Mouse (Mus musculus) liver, adult 2 months (tissue): ENCODE data around the gene Add3. TPM values are rescaled to one million over a fixed set of nuclear protein-coding genes. Genes with fewer than 3 reads are reported as not detected.

Experiments
- DNase-seq: peaks from one replicate; pipeline ENCODE4 v3.0.0-alpha.2; 2011; ENCODE audit warnings: low read depth, low spot score; ENCODE audit errors: extremely low read depth
- H3K27ac ChIP-seq: fragments of 200-500 bp; replicated peaks from 2 replicates; pipeline ENCODE4 v1.5.1; 2012; ENCODE audit warnings: low read depth, mild to moderate bottlenecking, control low read depth, inconsistent platforms, low read length; ENCODE audit not compliant: insufficient read depth
- H3K27me3 ChIP-seq: fragments of 200-500 bp; 2 replicates; pipeline ENCODE4 v1.6.1; 2012; ENCODE audit warnings: mild to moderate bottlenecking, moderate library complexity, low read length, inconsistent platforms; ENCODE audit not compliant: control insufficient read depth, insufficient read depth
- H3K36me3 ChIP-seq: fragments of 200-500 bp; 2 replicates; pipeline ENCODE4 v1.6.1; 2012; ENCODE audit warnings: low read length, inconsistent platforms; ENCODE audit not compliant: control insufficient read depth, insufficient read depth
- H3K4me1 ChIP-seq: fragments of 200-500 bp; 2 replicates; pipeline ENCODE4 v1.6.1; 2011; ENCODE audit warnings: low read length; ENCODE audit not compliant: control insufficient read depth, insufficient read depth
- H3K4me3 ChIP-seq: fragments of 200-500 bp; 2 replicates; pipeline ENCODE4 v1.5.1; 2011; ENCODE audit warnings: low read depth, mild to moderate bottlenecking, control low read depth, low read length, moderate library complexity; ENCODE audit not compliant: insufficient read depth
- H3K79me2 ChIP-seq: fragments of 200-500 bp; 2 replicates; pipeline ENCODE4 v1.6.1; 2012; ENCODE audit warnings: inconsistent platforms, mild to moderate bottlenecking, low read length, moderate library complexity; ENCODE audit not compliant: control insufficient read depth, insufficient read depth
- H3K9ac ChIP-seq: fragments of 200-500 bp; 2 replicates; pipeline ENCODE4 v1.6.1; 2012; ENCODE audit warnings: low read depth, mild to moderate bottlenecking, control low read depth, inconsistent platforms, low read length
- CTCF ChIP-seq: fragments of 200-500 bp; IDR thresholded peaks from 2 replicates; pipeline ENCODE4 v1.5.1; 2011; ENCODE audit warnings: low read depth, low read length, control low read depth
- POLR2A ChIP-seq: fragments of 200-500 bp; IDR thresholded peaks from 2 replicates; pipeline ENCODE4 v1.6.1; 2011; ENCODE audit warnings: low read length, control low read depth; ENCODE audit not compliant: insufficient read depth; ENCODE audit errors: extremely low read depth
- WGBS: fragments of 180-500 bp; shearing (Covaris S2); methylation state at CpG from one replicate; pipeline ENCODE4 v1.1.7; 2018; 5-methylcytosine and 5-hydroxymethylcytosine counted together
- polyA plus RNA-seq: library from polyadenylated mRNA; depleted of rRNA; stranded (reverse); fragments of >200 nt; gene quantifications from 2 replicates; pipeline ENCODE4 v1.2.3, GENCODE M21; 2012
- total RNA-seq: library from RNA; depleted of rRNA; stranded (reverse); fragments of >200 nt; gene quantifications from 2 replicates; pipeline ENCODE4 v1.2.3, GENCODE M21; 2014

Gene Add3
- total and polyA plus RNA-seq, 2 experiments, result 4.3 to 12.1 TPM

DNA sequence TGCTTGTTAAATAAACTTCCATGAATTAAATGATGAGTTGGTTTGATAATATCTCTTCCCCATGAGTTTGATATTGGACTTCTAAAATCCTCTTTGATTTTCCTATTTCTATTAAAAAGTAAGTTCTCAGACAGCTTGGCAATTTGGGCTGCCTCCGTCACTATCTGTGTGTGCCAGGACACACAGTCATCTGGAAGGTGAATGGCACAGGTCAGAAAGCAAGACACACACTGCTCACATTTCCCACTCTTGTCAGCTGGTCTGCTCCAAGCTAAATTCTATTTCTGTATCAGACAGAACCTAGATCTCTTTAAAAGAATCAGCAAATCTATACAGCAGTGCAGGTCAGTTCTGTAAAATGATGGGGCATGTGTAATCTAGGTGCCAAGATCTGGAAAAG is 61.9 kb downstream of the Add3 start:
- TF ChIP-seq CTCF (no peak), POLR2A (no peak)
- H3K4me1 ChIP-seq, result peaks cover 4% of the 10 kb centered on the region; the same call in 1 of the 2 replicates
- WGBS, result 69% methylated on average over 1 of the region's 1 CpGs

DNA sequence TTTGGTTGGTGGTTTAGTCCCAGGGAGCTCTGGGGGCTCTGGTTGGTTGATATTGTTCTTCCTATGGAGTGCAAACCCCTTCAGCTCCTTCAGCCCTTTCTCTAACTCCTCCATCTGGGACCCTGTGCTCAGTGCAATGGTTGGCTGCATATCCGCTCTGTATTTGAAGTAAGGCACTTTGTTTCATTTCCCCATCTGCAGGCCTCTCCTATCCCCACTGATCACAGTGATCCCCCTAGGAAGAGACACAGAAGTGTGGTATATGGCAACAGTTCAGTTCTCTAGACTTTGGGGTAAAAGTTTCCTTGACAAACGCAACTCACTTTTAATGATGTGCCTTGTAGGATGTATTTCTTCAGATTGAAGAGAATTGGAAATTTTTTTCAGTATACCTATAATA is 66.7 kb downstream of the Add3 start:
- TF ChIP-seq POLR2A (no peak), CTCF (no peak)
- Histone ChIP-seq H3K4me3 (no peak overlapping the region), H3K27ac (no peak overlapping the region), H3K9ac (no peak overlapping the region), H3K27me3 (no peaks in the 10 kb centered on the region), H3K79me2 (peaks cover 5% of the 10 kb centered on the region; the same call in 1 of the 2 replicates), H3K36me3 (no peaks in the 10 kb centered on the region), H3K4me1 (no peaks in the 10 kb centered on the region)
- 95% methylated on average over 2 of the region's 2 CpGs for WGBS
- DNase-seq, result no peak

More for the DNA sequence above, 61.9 kb downstream of the Add3 start:
- H3K9ac ChIP-seq, result no peak overlapping the region
- H3K27ac ChIP-seq, result no peak overlapping the region
- no peak overlapping the region for H3K4me3 ChIP-seq
- H3K36me3 ChIP-seq, result no peaks in the 10 kb centered on the region
- no peak for DNase-seq
- no peaks in the 10 kb centered on the region; the same call in 1 of the 2 replicates for H3K79me2 ChIP-seq
- no peaks in the 10 kb centered on the region for H3K27me3 ChIP-seq

DNA sequence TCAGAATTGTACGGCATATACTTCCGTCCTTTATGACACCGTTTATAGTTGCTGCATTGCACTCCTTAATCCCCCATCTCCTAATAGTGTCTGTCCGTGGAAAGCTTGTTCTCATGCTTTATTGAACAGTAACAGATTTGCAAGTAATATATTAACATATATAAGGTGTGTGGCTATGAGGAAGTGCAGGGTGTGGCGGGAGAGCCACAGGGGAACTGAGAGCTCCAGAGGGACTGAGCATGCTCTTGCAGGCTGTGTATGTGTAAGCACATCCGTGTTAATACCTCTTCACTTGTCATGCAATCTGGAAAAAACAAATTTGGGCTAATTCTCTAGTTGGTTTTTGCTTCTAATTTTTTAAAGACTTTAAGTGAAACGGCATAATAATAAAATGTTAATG is 68.6 kb downstream of the Add3 start:
- no peak overlapping the region for H3K4me3 ChIP-seq
- H3K4me1 ChIP-seq, result no peaks in the 10 kb centered on the region; the same call in 1 of the 2 replicates
- 87% methylated on average over 7 of the region's 7 CpGs for WGBS
- H3K9ac ChIP-seq, result no peak overlapping the region
- DNase-seq, result no peak
- peaks cover 5% of the 10 kb centered on the region; the same call in 1 of the 2 replicates for H3K79me2 ChIP-seq
- TF ChIP-seq CTCF (no peak), POLR2A (no peak)
- H3K27me3 ChIP-seq, result no peaks in the 10 kb centered on the region
- H3K27ac ChIP-seq, result no peak overlapping the region
- H3K36me3 ChIP-seq, result no peaks in the 10 kb centered on the region

DNA sequence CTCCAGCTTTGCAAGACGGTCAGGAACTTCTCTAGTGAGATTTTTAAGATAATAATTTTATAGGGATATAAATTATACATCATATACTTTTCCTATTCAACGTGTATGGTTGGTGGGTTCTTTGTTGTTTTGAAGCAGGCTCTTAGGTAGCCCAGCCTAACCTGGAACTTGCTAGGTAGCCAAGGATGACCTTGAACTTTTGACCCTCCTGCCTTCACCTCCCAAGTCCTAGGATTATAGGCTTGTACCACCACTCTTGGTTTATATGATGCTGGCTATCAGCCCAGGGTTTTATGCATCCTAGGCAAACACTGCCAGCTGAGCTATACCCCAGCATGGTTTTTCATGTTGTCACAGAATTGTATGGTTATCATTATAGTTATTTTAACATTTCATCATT is 70.0 kb downstream of the Add3 start:
- TF ChIP-seq POLR2A, result no peak
- no peak for TF ChIP-seq CTCF
- Histone ChIP-seq H3K79me2 (peaks cover 5% of the 10 kb centered on the region; the same call in 1 of the 2 replicates), H3K27me3 (no peaks in the 10 kb centered on the region), H3K27ac (no peak overlapping the region), H3K4me1 (no peaks in the 10 kb centered on the region; the same call in 1 of the 2 replicates), H3K9ac (no peak overlapping the region), H3K36me3 (no peaks in the 10 kb centered on the region), H3K4me3 (no peak overlapping the region)
- no peak for DNase-seq
- WGBS, result 74% methylated on average over 2 of the region's 2 CpGs

DNA sequence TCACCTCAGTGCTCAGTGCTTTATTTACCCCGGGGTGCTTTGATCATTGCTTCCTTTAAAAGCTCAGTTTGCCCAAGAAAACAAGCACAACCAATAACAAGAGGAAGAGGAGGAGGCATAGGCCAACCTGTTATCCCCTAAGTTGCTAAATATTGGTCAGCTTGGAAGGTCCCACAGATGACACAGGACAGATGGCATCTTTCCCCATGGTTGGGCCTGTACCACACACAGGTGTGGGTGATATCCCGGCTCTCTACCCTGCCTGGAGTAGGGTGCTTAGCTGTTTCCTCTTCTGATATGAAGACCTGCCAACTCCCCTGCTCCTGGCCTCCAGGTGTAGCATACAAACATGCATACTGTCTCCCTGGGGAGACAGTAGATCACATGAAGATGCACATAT is 75.1 kb downstream of the Add3 start:
- no peaks in the 10 kb centered on the region; the same call in 1 of the 2 replicates for H3K4me1 ChIP-seq
- 0 out of 2 replicates have a peak, but pooled peaks cover 2% of the 10 kb centered on the region for H3K36me3 ChIP-seq
- H3K27ac ChIP-seq, result no peak overlapping the region
- TF ChIP-seq POLR2A, result no peak
- TF ChIP-seq CTCF, result no peak
- WGBS, result 69% methylated on average over 2 of the region's 2 CpGs
- H3K4me3 ChIP-seq, result no peak overlapping the region
- H3K9ac ChIP-seq, result no peak overlapping the region
- DNase-seq, result no peak
- H3K79me2 ChIP-seq, result peaks cover 5% of the 10 kb centered on the region; the same call in 1 of the 2 replicates
- H3K27me3 ChIP-seq, result no peaks in the 10 kb centered on the region

DNA sequence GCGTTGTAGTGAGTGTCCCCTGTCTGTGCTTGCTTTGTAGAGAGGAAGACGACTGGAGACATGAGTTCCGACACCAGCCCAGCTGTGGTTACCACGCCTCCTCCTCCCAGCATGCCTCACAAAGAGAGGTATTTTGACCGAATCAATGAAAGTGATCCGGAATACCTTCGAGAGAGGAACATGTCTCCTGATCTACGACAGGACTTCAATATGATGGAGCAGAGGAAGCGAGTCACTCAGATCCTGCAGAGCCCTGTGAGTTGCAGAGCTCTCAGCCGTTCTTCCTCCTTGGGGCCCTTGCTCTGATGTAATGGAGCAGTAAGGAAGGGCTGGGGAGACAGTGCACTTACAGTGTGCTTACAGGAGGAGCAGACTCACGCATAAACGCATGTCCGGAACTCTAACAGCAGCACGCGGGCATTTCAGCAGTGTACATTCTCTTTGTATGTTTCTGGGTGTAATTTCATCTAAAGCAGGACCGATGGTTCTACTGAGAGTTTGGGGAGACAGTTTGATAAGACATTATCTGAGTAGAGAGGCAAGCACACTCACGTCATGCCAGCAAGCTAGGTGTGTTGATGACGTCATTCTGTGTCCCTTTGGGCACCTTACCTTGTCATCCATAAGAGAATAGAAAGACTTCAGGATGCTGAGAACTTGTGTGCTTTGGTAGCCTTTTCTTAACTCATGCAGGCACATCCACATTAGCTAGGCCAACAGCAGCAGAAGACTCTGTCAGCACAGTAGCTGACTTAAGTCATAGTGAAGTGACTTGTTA is 76.7 kb downstream of the Add3 start:
- WGBS, result 86% methylated on average over 18 of the region's 18 CpGs
- DNase-seq, result no peak
- 0 out of 2 replicates have a peak, but pooled peaks cover 2% of the 10 kb centered on the region for H3K36me3 ChIP-seq
- H3K27me3 ChIP-seq, result no peaks in the 10 kb centered on the region
- H3K4me1 ChIP-seq, result no peaks in the 10 kb centered on the region; the same call in 1 of the 2 replicates
- no peak overlapping the region for H3K4me3 ChIP-seq
- TF ChIP-seq CTCF (no peak), POLR2A (no peak)
- no peak overlapping the region for H3K9ac ChIP-seq
- H3K27ac ChIP-seq, result no peak overlapping the region
- H3K79me2 ChIP-seq, result no peaks in the 10 kb centered on the region; the same call in 1 of the 2 replicates
